Mouse (Mus musculus) stomach, postnatal 0 days (tissue): ENCODE data around the gene Elovl7. TPM values are rescaled to one million over a fixed set of nuclear protein-coding genes. Genes with fewer than 3 reads are reported as not detected.

Experiments
- ATAC-seq: fragments of 200-750 bp; cut with Nextera tagmentation; 2 replicates; pipeline ENCODE4 v1.8.0; 2017; ENCODE audit not compliant: low FRiP score, low TSS enrichment
- DNase-seq: peaks from one replicate; pipeline ENCODE4 v3.0.0-alpha.2; 2016; ENCODE audit warnings: low spot score
- H3K27ac ChIP-seq: fragments of 300-500 bp; sonication (generic); replicated peaks from 2 replicates; pipeline ENCODE4 v1.5.1; 2014; ENCODE audit warnings: mild to moderate bottlenecking, control low read depth
- H3K27me3 ChIP-seq: fragments of 300-500 bp; sonication (generic); 2 replicates; pipeline ENCODE4 v1.6.1; 2014; ENCODE audit warnings: low read length; ENCODE audit not compliant: control insufficient read depth, insufficient read depth
- H3K36me3 ChIP-seq: fragments of 300-500 bp; sonication (generic); 2 replicates; pipeline ENCODE4 v1.6.1; 2014; ENCODE audit warnings: low read length, mixed read lengths; ENCODE audit not compliant: control insufficient read depth, insufficient read depth
- H3K4me1 ChIP-seq: fragments of 300-500 bp; sonication (generic); replicated peaks from 2 replicates; pipeline ENCODE4 v1.6.1; 2014; ENCODE audit warnings: antibody characterized with exemption; ENCODE audit not compliant: control insufficient read depth, insufficient read depth
- H3K4me2 ChIP-seq: fragments of 300-500 bp; sonication (generic); replicated peaks from 2 replicates; pipeline ENCODE4 v1.6.1; 2014; ENCODE audit warnings: low read depth, mild to moderate bottlenecking, control low read depth, moderate library complexity
- H3K4me3 ChIP-seq: fragments of 300-500 bp; sonication (generic); 2 replicates; pipeline ENCODE4 v1.5.1; 2014; ENCODE audit warnings: low read depth, low read length, control low read depth
- H3K9ac ChIP-seq: fragments of 300-500 bp; sonication (generic); 2 replicates; pipeline ENCODE4 v1.6.1; 2014; ENCODE audit warnings: mild to moderate bottlenecking, low read length, control low read depth, mixed read lengths
- H3K9me3 ChIP-seq: fragments of 300-500 bp; sonication (generic); 2 replicates; pipeline ENCODE4 v1.6.1; 2016; ENCODE audit warnings: low read length; ENCODE audit not compliant: control insufficient read depth
- CTCF ChIP-seq: IDR thresholded peaks from 2 replicates; pipeline ENCODE4 v1.5.1; 2016; ENCODE audit warnings: antibody characterized with exemption, low read depth, mild to moderate bottlenecking, moderate library complexity
- EP300 ChIP-seq: optimal IDR thresholded peaks from 2 replicates; pipeline ENCODE3; 2016; ENCODE audit warnings: antibody characterized with exemption
- WGBS: fragments of 180-500 bp; shearing (Covaris S2); extraction: QIAGEN DNeasy Blood & Tissue Kit; methylation state at CpG from one replicate; pipeline ENCODE4 v1.1.7; 2014; 5-methylcytosine and 5-hydroxymethylcytosine counted together
- polyA plus RNA-seq: library from polyadenylated mRNA; unstranded; fragments of >200 nt; fragmentation: Nextera tagmentation; extraction: Ambion mirVana; gene quantifications from 2 replicates; pipeline ENCODE4 v1.2.1, GENCODE M21; 2015

The Elovl7 gene
- polyA plus RNA-seq, 1 experiment from 2014 or later: 73.3 TPM

DNA sequence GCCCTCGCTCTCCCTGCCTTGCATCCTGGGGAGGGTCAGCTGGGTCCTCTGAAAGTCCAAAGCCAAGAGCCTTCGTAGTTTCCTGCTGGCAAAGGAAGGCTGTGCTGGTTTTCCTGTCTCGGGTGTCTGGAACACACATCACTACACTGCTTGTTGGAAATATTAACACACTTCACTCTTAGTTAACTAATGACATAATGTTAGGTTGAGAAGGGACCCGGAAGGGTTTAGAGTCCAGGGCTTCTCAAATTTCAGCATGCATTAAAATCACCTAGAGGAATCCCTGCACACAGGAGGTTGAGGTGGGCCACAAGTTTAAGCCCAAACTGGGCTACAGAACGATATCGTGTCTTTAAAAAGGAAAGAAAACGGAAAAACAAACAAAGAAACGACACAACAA, 58.1 kb downstream of the Elovl7 start:
- Histone ChIP-seq H3K36me3 (no peaks in the 10 kb centered on the region), H3K9ac (no peak overlapping the region), H3K4me3 (no peak overlapping the region), H3K27me3 (no peaks in the 10 kb centered on the region), H3K4me1 (no peaks in the 10 kb centered on the region), H3K27ac (no peak overlapping the region), H3K9me3 (no peaks in the 10 kb centered on the region), H3K4me2 (no peak overlapping the region)
- DNase-seq (no peak), ATAC-seq (no peak)
- WGBS: 63% methylated on average over 8 of the region's 8 CpGs
- TF ChIP-seq CTCF: no peak
- TF ChIP-seq EP300: no peak

DNA sequence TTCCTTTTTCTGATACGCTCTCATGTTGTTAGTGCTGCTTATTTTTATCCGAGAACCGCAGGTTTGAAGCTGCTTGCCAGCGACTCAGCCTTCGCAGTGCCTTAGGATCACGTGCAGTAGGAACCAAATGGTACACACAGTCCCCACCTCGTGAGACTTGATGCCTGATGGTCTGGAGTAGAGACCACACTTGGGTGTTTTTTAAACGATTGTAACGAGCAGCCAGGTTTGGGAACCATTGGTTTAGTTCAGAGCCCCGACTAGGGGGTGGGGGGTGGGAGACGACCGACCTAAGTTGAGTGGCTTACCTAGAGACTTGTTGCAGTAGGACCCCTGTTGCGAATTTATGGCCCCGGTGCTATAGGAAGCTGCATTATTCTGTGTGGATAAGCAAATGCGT, 58.8 kb downstream of the Elovl7 start:
- TF ChIP-seq CTCF: no peak
- Histone ChIP-seq H3K36me3 (no peaks in the 10 kb centered on the region), H3K9ac (no peak overlapping the region), H3K4me2 (no peak overlapping the region), H3K9me3 (no peaks in the 10 kb centered on the region), H3K4me3 (no peak overlapping the region), H3K27ac (no peak overlapping the region), H3K4me1 (no peaks in the 10 kb centered on the region), H3K27me3 (no peaks in the 10 kb centered on the region)
- DNase-seq: no peak
- ATAC-seq: no peak
- WGBS: 64% methylated on average over 15 of the region's 15 CpGs

DNA sequence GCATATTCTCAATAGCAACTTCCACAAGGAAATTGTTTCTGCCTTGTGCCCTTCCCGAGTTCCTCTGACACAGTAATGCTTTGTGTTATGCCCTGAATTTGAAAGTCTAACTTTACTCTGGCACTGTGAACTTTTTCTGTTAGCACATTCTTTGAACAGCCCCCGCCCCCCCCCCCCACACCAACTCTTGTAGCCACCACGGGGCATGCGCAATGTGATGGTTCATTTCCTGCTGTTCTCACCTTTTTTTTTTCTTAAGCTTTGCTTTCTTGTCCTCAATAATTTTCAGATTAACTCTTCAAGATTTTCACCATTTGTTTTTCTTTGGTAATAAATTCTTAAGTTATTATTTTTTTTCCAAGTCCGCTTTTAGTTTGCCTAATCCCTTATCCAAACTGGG, 59.3 kb downstream of the Elovl7 start:
- Histone ChIP-seq H3K9me3 (no peaks in the 10 kb centered on the region), H3K4me3 (no peak overlapping the region), H3K4me1 (no peaks in the 10 kb centered on the region), H3K27me3 (no peaks in the 10 kb centered on the region), H3K27ac (no peak overlapping the region), H3K4me2 (no peak overlapping the region), H3K9ac (no peak overlapping the region), H3K36me3 (no peaks in the 10 kb centered on the region)
- DNase-seq (no peak), ATAC-seq (no peak)
- TF ChIP-seq CTCF (no peak), EP300 (no peak)
- 52% methylated on average over 5 of the region's 5 CpGs for WGBS

DNA sequence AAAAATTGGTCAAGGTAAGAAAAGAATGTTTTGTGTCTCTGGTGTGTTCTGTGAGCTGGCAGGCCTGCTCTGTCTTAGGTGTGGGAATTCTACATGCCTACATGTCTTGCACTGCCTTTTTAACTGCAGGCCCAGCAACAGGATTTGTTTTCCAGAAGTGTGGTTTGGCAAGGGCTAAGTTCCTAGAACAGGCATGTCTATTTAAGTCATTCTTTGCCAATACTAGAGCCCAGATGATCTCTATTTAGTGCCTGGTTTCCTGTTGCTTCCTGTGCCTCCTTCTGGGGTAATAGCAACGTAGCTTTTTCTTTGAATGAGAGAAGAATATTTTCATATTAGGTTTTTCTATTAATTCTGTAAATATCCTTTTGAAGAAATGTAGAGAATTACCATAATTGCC, 62.4 kb downstream of the Elovl7 start:
- Histone ChIP-seq H3K4me2 (no peak overlapping the region), H3K9ac (no peak overlapping the region), H3K9me3 (no peaks in the 10 kb centered on the region), H3K4me1 (no peaks in the 10 kb centered on the region), H3K27me3 (no peaks in the 10 kb centered on the region), H3K4me3 (no peak overlapping the region), H3K27ac (no peak overlapping the region), H3K36me3 (no peaks in the 10 kb centered on the region)
- DNase-seq: no peak
- no peak for ATAC-seq
- 43% methylated on average over 1 of the region's 1 CpGs for WGBS
- TF ChIP-seq CTCF (no peak), EP300 (no peak)

DNA sequence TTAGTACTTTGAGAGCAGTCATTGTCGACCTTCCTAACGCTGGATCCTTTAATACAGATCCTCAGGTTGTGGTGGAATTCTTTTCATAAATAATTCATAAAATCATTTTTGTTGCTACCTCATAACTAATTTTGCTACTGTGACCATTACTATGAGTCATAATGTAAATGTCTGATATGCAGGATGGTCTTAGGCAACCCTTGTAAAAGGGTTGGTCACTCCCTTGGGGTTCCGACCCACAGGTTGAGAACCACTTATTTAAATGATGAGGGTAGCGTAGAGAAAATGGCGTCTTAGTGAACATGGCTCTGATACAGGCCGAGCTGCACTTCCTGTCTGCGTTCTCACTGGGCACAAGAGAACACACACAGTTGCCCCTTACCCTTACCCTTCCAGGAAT, 63.1 kb downstream of the Elovl7 start:
- no peak overlapping the region for H3K4me2 ChIP-seq

DNA sequence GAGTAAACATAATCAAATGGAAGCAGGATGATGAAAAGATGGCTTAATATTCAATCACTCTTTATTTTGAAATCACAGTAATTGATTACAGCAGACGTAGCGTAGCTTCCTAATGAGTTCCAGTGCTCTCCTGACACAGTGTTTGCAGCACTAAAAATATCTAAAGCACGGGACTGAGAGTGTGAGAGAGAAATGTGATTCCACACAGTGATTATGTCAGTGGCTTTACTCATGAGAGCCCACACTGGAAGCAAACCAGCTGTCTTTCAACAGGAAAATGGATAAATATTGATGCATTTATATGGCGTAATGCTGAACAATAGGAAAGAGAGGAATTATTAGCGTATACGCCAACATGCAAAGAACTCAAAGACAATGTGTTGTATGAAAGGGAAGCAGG, 64.4 kb downstream of the Elovl7 start:
- WGBS: 52% methylated on average over 6 of the region's 6 CpGs
- no peak for TF ChIP-seq CTCF
- TF ChIP-seq EP300: no peak
- ATAC-seq: no peak
- Histone ChIP-seq H3K9ac (no peak overlapping the region), H3K36me3 (no peaks in the 10 kb centered on the region), H3K4me2 (no peak overlapping the region), H3K9me3 (no peaks in the 10 kb centered on the region), H3K27me3 (no peaks in the 10 kb centered on the region), H3K4me3 (no peak overlapping the region), H3K4me1 (no peaks in the 10 kb centered on the region), H3K27ac (no peak overlapping the region)
- DNase-seq: no peak

More for the DNA sequence above, 63.1 kb downstream of the Elovl7 start:
- DNase-seq: no peak
- no peaks in the 10 kb centered on the region for H3K9me3 ChIP-seq
- TF ChIP-seq EP300: no peak
- no peak for TF ChIP-seq CTCF
- H3K27me3 ChIP-seq: no peaks in the 10 kb centered on the region
- 91% methylated on average over 7 of the region's 7 CpGs for WGBS
- no peak for ATAC-seq
- no peak overlapping the region for H3K4me3 ChIP-seq
- no peaks in the 10 kb centered on the region for H3K4me1 ChIP-seq
- no peaks in the 10 kb centered on the region for H3K36me3 ChIP-seq
- H3K9ac ChIP-seq: no peak overlapping the region
- H3K27ac ChIP-seq: no peak overlapping the region
